Mouse (Mus musculus): ENCODE measurements around the gene Ercc1. TPM values are rescaled to one million over a fixed set of nuclear protein-coding genes. Genes with fewer than 3 reads are reported as not detected.

Gene Ercc1
- total and polyA plus RNA-seq, 3 experiments, result 22.2 to 37.5 TPM; not detected in 1

GRCm38 (mm10) chr7:19388699-19389413 is 44.3 kb downstream of the Ercc1 start:
- H3K27me3 ChIP-seq (ENCODE audit: control insufficient read depth in 1 of 2, insufficient read depth in 2 of 2, low read length in 2 of 2), result no peaks in the 10 kb centered on the region
- H3K4me3 ChIP-seq (ENCODE audit: control insufficient read depth in 1 of 2, insufficient read depth in 1 of 2, low read depth in 2 of 2, low read length in 2 of 2), result no peak overlapping the region
- no peaks in the 10 kb centered on the region; a peak in 1 of 4 replicates for H3K36me3 ChIP-seq (ENCODE audit: control insufficient read depth in 1 of 2, insufficient read depth in 2 of 2, low read length in 2 of 2)

DNA sequence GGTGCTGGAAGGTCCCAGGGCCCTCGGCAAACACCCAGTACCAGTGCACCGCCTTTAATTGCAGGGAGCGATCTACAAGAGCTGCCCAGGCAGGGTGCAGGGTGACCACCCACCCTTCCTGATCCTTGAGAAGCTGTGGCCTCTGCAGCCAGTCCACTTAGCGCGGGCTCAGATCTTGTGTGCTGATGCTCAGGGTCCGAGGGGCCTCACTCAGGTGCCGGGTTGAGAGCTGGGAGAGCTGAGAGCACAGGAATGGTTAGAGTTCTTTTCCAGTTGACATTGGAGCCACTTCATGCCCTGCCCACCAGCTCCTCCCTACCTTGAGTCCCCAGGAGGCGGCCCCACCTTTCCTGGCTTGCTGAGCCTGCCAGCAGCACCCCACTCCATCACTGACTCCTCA is 49.9 kb downstream of the Ercc1 start:
- Histone ChIP-seq H3K36me3 (ENCODE audit: control insufficient read depth in 1 of 2, insufficient read depth in 2 of 2, low read length in 2 of 2) (no peaks in the 10 kb centered on the region; a peak in 1 of 4 replicates), H3K4me3 (ENCODE audit: control insufficient read depth in 1 of 2, insufficient read depth in 1 of 2, low read depth in 2 of 2, low read length in 2 of 2) (no peak overlapping the region), H3K27ac (ENCODE audit: control insufficient read depth, low read depth, low read length) (no peak overlapping the region), H3K27me3 (ENCODE audit: control insufficient read depth in 1 of 2, insufficient read depth in 2 of 2, low read length in 2 of 2) (no peaks in the 10 kb centered on the region), H3K79me2 (ENCODE audit: control insufficient read depth, insufficient read depth, low read length, poor library complexity) (no peaks in the 10 kb centered on the region), H3K9me3 (replicated peaks; ENCODE audit: insufficient read depth, low read length) (no peaks in the 10 kb centered on the region), H3K4me1 (ENCODE audit: control insufficient read depth in 1 of 2, insufficient read depth in 2 of 2, low read length in 2 of 2) (no peaks in the 10 kb centered on the region), H3K9ac (ENCODE audit: control insufficient read depth, low read depth, low read length, poor library complexity, severe bottlenecking) (no peak overlapping the region)
- DNase-seq (ENCODE audit: low read depth, low spot score), result no peak
- TF ChIP-seq CHD1 (IDR thresholded peaks at IDR 0.05; ENCODE audit: low read depth, low read length) (no peak), CTCF (IDR thresholded peaks at IDR 0.05 in 2 of 3, conservative IDR thresholded peaks at IDR 0.05 in 1 of 3; ENCODE audit: control insufficient read depth in 1 of 3, insufficient read depth in 1 of 3, low read depth in 2 of 3, low read length in 3 of 3, poor library complexity in 1 of 3, severe bottlenecking in 1 of 3) (no peak), TBP (IDR thresholded peaks at IDR 0.05; ENCODE audit: low read depth, low read length) (no peak), HCFC1 (IDR thresholded peaks at IDR 0.05; ENCODE audit: low read depth, low read length) (no peak), NRF1 (IDR thresholded peaks at IDR 0.05; ENCODE audit: insufficient read depth, low read depth, low read length, poor library complexity, severe bottlenecking) (no peak), ETS1 (IDR thresholded peaks at IDR 0.05; ENCODE audit: low read depth, low read length) (no peak), GABPA (IDR thresholded peaks at IDR 0.05; ENCODE audit: low read depth, low read length) (no peak), MYB (IDR thresholded peaks at IDR 0.05; ENCODE audit: low read depth, low read length) (no peak), RCOR1 (IDR thresholded peaks at IDR 0.05; ENCODE audit: low read depth, low read length) (no peak), KAT2A (conservative IDR thresholded peaks at IDR 0.05; ENCODE audit: low read depth, low read length) (no peak), CHD2 (IDR thresholded peaks at IDR 0.05; ENCODE audit: low read length) (no peak), TCF12 (IDR thresholded peaks at IDR 0.05; ENCODE audit: low read depth, low read length) (no peak), TAL1 (IDR thresholded peaks at IDR 0.05; ENCODE audit: low read length) (no peak), MEF2A (IDR thresholded peaks at IDR 0.05; ENCODE audit: extremely low read depth, insufficient replicate concordance, low read depth, low read length, poor library complexity, severe bottlenecking) (no peak), ELF1 (IDR thresholded peaks at IDR 0.05; ENCODE audit: low read depth, low read length) (no peak), MAX (IDR thresholded peaks at IDR 0.05; ENCODE audit: low read length) (no peak), POLR2A (IDR thresholded peaks at IDR 0.05; ENCODE audit: control insufficient read depth in 1 of 2, insufficient read depth in 1 of 2, low read depth in 1 of 2, low read length in 2 of 2, poor library complexity in 1 of 2) (no peak)

More at GRCm38 (mm10) chr7:19388699-19389413, 44.3 kb downstream of the Ercc1 start:
- Histone ChIP-seq H3K9ac (ENCODE audit: control insufficient read depth, low read depth, low read length, poor library complexity, severe bottlenecking) (no peak overlapping the region), H3K4me1 (ENCODE audit: control insufficient read depth in 1 of 2, insufficient read depth in 2 of 2, low read length in 2 of 2) (no peaks in the 10 kb centered on the region), H3K9me3 (replicated peaks; ENCODE audit: insufficient read depth, low read length) (no peaks in the 10 kb centered on the region), H3K79me2 (ENCODE audit: control insufficient read depth, insufficient read depth, low read length, poor library complexity) (peaks cover under 1% of the 10 kb centered on the region; the same call in 1 of the 2 replicates), H3K27ac (ENCODE audit: control insufficient read depth, low read depth, low read length) (no peak overlapping the region)
- no peak for DNase-seq (ENCODE audit: low read depth, low spot score)
- TF ChIP-seq MXI1 (IDR thresholded peaks at IDR 0.05; ENCODE audit: low read depth, low read length), result no peak
- TF ChIP-seq MAX (IDR thresholded peaks at IDR 0.05; ENCODE audit: low read length), result no peak
- no peak for TF ChIP-seq USF2 (IDR thresholded peaks at IDR 0.05; ENCODE audit: borderline replicate concordance in 1 of 2, insufficient read depth in 1 of 2, low read depth in 1 of 2, low read length in 2 of 2)
- no peak for TF ChIP-seq TBP (IDR thresholded peaks at IDR 0.05; ENCODE audit: low read depth, low read length)
- TF ChIP-seq UBTF (IDR thresholded peaks at IDR 0.05; ENCODE audit: borderline replicate concordance, insufficient read depth, low read depth, low read length), result no peak
- TF ChIP-seq RAD21 (IDR thresholded peaks at IDR 0.05; ENCODE audit: low read depth, low read length), result no peak
- no peak for TF ChIP-seq MAZ (IDR thresholded peaks at IDR 0.05; ENCODE audit: low read depth, low read length)
- TF ChIP-seq TAL1 (IDR thresholded peaks at IDR 0.05; ENCODE audit: low read length), result no peak
